Mouse (Mus musculus): ENCODE results near the gene Nav2. TPM values are rescaled to one million over a fixed set of nuclear protein-coding genes. Genes with fewer than 3 reads are reported as not detected.

The Nav2 gene
- polyA plus RNA-seq, 1 experiment from 2014 or later = 23.0 TPM

DNA sequence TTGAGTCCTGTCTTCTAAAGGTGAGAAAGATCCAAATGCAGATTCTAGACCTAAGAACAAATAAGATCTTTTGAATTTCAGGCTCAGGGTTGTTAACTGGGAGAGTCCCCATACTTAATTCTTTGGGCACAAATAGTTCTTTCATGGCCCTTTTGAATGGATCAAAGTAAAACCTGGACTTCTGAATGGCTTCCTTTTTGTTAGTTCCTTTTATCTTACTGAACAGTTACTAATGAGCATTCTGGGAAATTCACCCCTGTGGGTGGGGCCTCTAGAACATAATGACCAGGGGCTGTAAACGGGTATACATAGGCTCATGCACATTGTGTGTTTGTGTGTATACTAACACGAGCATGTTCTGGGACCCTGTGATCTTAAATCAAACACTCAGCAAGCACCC, 429.2 kb downstream of the Nav2 start:
- H3K4me3 ChIP-seq = no peak overlapping the region
- peaks cover 7% of the 10 kb centered on the region; the same call in 1 of the 2 replicates for H3K27me3 ChIP-seq
- no peak overlapping the region for H3K9ac ChIP-seq (replicated peaks)
- H3K36me3 ChIP-seq = no peaks in the 10 kb centered on the region
- no peaks in the 10 kb centered on the region for H3K9me3 ChIP-seq
- 5% methylated on average over 2 of the region's 2 CpGs for WGBS
- H3K27ac ChIP-seq (replicated peaks) = no peak overlapping the region
- no peak overlapping the region for H3K4me2 ChIP-seq (replicated peaks)
- peaks cover 34% of the 10 kb centered on the region for H3K4me1 ChIP-seq
- ATAC-seq (ENCODE audit: low FRiP score, low read depth) = no peak

DNA sequence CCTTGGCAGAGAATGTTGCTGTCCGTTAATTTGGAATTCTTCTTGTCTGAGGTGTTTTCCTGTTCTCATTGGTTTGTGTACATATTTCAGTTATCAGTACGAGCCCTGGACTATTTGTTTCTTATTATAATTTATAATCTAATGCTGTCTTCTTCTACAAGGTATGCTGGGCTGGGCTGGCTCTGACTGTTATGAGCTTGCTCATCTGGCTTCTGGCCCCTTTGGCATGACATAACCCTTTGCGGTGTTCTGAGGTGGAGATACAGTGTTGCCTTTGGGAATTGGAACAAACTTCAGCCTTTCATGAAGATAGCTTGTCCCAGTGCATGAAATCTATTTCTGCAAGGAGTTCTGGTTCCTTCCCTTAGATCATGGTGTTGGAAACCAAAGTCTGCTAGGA, 431.4 kb downstream of the Nav2 start:
- ATAC-seq (ENCODE audit: low FRiP score, low read depth) = no peak
- no peaks in the 10 kb centered on the region for H3K9me3 ChIP-seq
- H3K27me3 ChIP-seq = peaks cover 7% of the 10 kb centered on the region; the same call in 1 of the 2 replicates
- H3K9ac ChIP-seq (replicated peaks) = no peak overlapping the region
- H3K27ac ChIP-seq (replicated peaks) = no peak overlapping the region
- peaks cover 46% of the 10 kb centered on the region for H3K4me1 ChIP-seq
- H3K36me3 ChIP-seq = no peaks in the 10 kb centered on the region
- no peak overlapping the region for H3K4me3 ChIP-seq
- no peak overlapping the region for H3K4me2 ChIP-seq (replicated peaks)
- 90% methylated on average over 3 of the region's 3 CpGs for WGBS

GRCm38 (mm10) chr7:49341151-49341918, 432.8 kb downstream of the Nav2 start:
- 0 out of 2 replicates have a peak, but pooled peaks have one; percentile 17 for ATAC-seq (ENCODE audit: low FRiP score, low read depth)
- H3K4me3 ChIP-seq = no peak overlapping the region
- H3K9me3 ChIP-seq = no peaks in the 10 kb centered on the region
- H3K27ac ChIP-seq (replicated peaks) = peak overlapping the region; percentile 71
- H3K27me3 ChIP-seq = peaks cover 7% of the 10 kb centered on the region; the same call in 1 of the 2 replicates
- H3K36me3 ChIP-seq = no peaks in the 10 kb centered on the region
- H3K4me1 ChIP-seq = peaks cover 46% of the 10 kb centered on the region
- H3K9ac ChIP-seq (replicated peaks) = no peak overlapping the region
- WGBS = 45% methylated on average over 5 of the region's 5 CpGs
- H3K4me2 ChIP-seq (replicated peaks) = no peak overlapping the region

DNA sequence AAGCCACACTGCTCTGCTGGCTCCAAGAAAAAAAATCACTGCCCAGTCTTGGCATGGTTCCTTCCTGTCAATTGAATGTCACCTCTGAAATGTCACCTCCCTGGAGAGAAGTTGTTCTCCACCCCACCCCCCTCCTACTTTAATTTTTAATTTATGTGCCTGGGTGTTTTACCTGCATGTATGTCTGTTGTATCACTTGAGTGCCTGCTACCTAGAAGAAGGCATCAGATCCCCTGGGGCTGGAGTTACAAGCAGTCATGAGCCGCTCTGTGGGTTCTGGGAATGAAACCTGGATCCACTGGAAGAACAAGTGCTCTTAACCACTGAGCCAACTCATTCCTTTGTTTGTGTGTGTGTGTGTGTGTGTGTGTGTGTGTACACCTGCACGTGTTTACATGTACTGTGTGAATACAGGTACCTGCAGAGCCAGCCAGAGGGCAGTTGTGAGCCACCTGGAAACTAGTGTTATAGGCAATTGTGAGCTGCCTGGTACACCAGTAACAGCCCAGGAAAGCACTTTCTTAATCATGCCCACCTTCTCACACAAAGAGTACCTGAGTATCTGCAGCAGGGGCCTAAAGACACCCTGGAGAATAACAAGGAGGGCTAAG, 433.5 kb downstream of the Nav2 start:
- H3K4me2 ChIP-seq (replicated peaks) = no peak overlapping the region
- H3K27me3 ChIP-seq = peaks cover 7% of the 10 kb centered on the region; the same call in 1 of the 2 replicates
- H3K27ac ChIP-seq (replicated peaks) = 0 out of 2 replicates have a peak overlapping the region, but pooled peaks have one; percentile 71
- no peak overlapping the region for H3K9ac ChIP-seq (replicated peaks)
- no peaks in the 10 kb centered on the region for H3K9me3 ChIP-seq
- 0 out of 2 replicates have a peak, but pooled peaks have one; percentile 7 for ATAC-seq (ENCODE audit: low FRiP score, low read depth)
- H3K4me1 ChIP-seq = peaks cover 43% of the 10 kb centered on the region
- no peaks in the 10 kb centered on the region for H3K36me3 ChIP-seq
- 85% methylated on average over 2 of the region's 2 CpGs for WGBS
- H3K4me3 ChIP-seq = no peak overlapping the region

GRCm38 (mm10) chr7:49342556-49343080, 434.1 kb downstream of the Nav2 start:
- peaks cover 7% of the 10 kb centered on the region; the same call in 1 of the 2 replicates for H3K27me3 ChIP-seq
- H3K4me1 ChIP-seq = peaks cover 45% of the 10 kb centered on the region
- no peak for ATAC-seq (ENCODE audit: low FRiP score, low read depth)
- H3K4me2 ChIP-seq (replicated peaks) = no peak overlapping the region
- no peaks in the 10 kb centered on the region for H3K36me3 ChIP-seq
- no peak overlapping the region for H3K4me3 ChIP-seq
- H3K27ac ChIP-seq (replicated peaks) = no peak overlapping the region
- H3K9me3 ChIP-seq = no peaks in the 10 kb centered on the region
- 45% methylated on average over 13 of the region's 13 CpGs for WGBS
- no peak overlapping the region for H3K9ac ChIP-seq (replicated peaks)

- H3K36me3 ChIP-seq = no peaks in the 10 kb centered on the region
- peaks cover 7% of the 10 kb centered on the region; the same call in 1 of the 2 replicates for H3K27me3 ChIP-seq
- no peak overlapping the region for H3K4me2 ChIP-seq (replicated peaks)
- ATAC-seq (ENCODE audit: low FRiP score, low read depth) = no peak
- no peak overlapping the region for H3K4me3 ChIP-seq
- H3K27ac ChIP-seq (replicated peaks) = no peak overlapping the region
- 24% methylated on average over 16 of the region's 16 CpGs for WGBS
- H3K4me1 ChIP-seq = peaks cover 45% of the 10 kb centered on the region
- H3K9me3 ChIP-seq = no peaks in the 10 kb centered on the region
- no peak overlapping the region for H3K9ac ChIP-seq (replicated peaks)
These were observed 434.6 kb downstream of the Nav2 start for GRCm38 (mm10) chr7:49343081-49343600.

DNA sequence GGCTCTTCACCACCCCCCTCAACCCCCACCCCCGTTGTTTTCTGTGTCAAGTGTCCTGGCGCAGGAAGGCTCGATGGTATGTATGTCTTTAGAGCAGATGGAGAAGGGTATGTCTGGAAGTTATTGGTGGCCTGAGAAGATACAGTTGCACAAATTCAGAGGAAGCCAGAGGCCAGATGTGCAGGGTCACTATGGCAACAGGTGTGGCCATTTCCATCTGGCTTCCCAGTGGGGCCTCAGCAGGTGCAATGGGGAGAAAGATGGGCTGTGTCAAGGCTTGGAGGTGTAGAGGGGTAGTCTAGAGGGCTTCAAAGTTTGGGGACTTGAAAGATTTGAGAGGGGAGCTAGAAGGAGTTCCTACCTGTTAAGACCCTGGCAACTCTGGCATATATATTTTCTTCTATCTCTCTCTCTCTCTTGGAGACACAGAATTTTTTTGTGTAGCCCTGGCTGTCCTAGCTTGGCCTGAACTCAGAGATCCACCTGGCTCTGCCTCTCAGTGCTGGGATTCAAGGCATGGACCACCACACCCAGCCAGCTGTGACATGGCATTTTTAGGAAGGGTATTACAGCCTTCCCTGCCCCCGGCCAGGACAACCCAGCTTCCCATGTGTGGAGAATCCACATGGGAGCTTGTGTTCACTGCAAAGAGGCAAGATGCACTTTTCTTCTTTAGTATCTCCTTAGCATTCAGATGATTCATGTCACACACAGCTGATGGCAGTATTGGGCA, 435.4 kb downstream of the Nav2 start:
- H3K27ac ChIP-seq (replicated peaks) = no peak overlapping the region

GRCm38 (mm10) chr7:49347338-49348272, 439.1 kb downstream of the Nav2 start:
- 35% methylated on average over 16 of the region's 16 CpGs for WGBS
- Histone ChIP-seq H3K4me1 (peaks cover 35% of the 10 kb centered on the region), H3K9ac (replicated peaks) (no peak overlapping the region), H3K27me3 (no peaks in the 10 kb centered on the region), H3K36me3 (no peaks in the 10 kb centered on the region), H3K27ac (replicated peaks) (no peak overlapping the region), H3K4me2 (replicated peaks) (no peak overlapping the region), H3K9me3 (no peaks in the 10 kb centered on the region), H3K4me3 (no peak overlapping the region)
- no peak for ATAC-seq (ENCODE audit: low FRiP score, low read depth)

More for the DNA sequence above, 435.4 kb downstream of the Nav2 start:
- WGBS = 50% methylated on average over 4 of the region's 4 CpGs
- Histone ChIP-seq H3K36me3 (no peaks in the 10 kb centered on the region), H3K9me3 (no peaks in the 10 kb centered on the region), H3K27me3 (peaks cover 7% of the 10 kb centered on the region; the same call in 1 of the 2 replicates), H3K9ac (replicated peaks) (no peak overlapping the region), H3K4me1 (peaks cover 48% of the 10 kb centered on the region), H3K4me3 (no peak overlapping the region), H3K4me2 (replicated peaks) (no peak overlapping the region)
- ATAC-seq (ENCODE audit: low FRiP score, low read depth) = no peak

GRCm38 (mm10) chr7:49348636-49349035, 440.1 kb downstream of the Nav2 start:
- H3K4me2 ChIP-seq (replicated peaks) = no peak overlapping the region
- H3K27me3 ChIP-seq = no peaks in the 10 kb centered on the region
- H3K36me3 ChIP-seq = no peaks in the 10 kb centered on the region
- H3K27ac ChIP-seq (replicated peaks) = no peak overlapping the region
- ATAC-seq (ENCODE audit: low FRiP score, low read depth) = no peak
- H3K9ac ChIP-seq (replicated peaks) = no peak overlapping the region
- WGBS = 17% methylated on average over 2 of the region's 2 CpGs
- H3K4me1 ChIP-seq = peaks cover 25% of the 10 kb centered on the region
- no peaks in the 10 kb centered on the region for H3K9me3 ChIP-seq
- no peak overlapping the region for H3K4me3 ChIP-seq

DNA sequence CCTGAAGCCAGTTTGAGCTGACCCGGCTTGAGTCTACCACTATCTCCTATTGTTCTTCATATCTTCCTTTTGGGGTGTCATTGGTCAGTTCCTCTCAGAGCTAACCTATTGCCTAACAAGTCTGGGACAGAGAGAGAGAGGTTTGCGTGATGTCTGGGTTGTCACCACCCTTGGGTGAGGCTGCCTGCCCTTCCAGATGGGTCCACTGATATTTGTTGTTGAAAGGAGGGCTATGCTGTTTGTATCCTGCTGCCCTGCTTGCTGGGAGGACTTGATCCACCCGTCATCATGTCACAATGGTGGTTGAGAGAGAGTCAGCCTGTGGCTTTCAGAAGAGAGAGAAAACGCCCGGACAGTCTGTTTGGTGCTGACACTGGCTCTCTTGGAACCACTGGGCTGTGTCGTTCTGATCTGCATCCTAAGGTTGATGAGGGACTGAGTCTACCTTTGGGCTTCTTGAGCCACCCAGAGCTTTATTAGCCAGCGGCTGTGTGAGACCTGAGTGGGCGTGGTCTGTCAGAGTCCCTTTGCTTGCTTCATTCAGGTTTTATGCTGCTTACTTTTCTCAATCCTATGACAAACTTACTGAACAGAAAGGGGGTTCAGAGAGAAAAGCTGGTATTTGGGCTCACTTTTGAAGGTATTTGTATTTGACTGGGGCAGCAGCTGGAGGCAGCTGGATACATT, 441.9 kb downstream of the Nav2 start:
- Histone ChIP-seq H3K4me3 (no peak overlapping the region), H3K9me3 (no peaks in the 10 kb centered on the region), H3K4me1 (peaks cover 36% of the 10 kb centered on the region), H3K27ac (replicated peaks) (no peak overlapping the region), H3K36me3 (no peaks in the 10 kb centered on the region), H3K4me2 (replicated peaks) (no peak overlapping the region), H3K9ac (replicated peaks) (no peak overlapping the region), H3K27me3 (no peaks in the 10 kb centered on the region)
- ATAC-seq (ENCODE audit: low FRiP score, low read depth) = no peak
- WGBS = 78% methylated on average over 8 of the region's 8 CpGs

Data from midbrain, embryonic 12.5 days (tissue).